Mouse (Mus musculus) liver, embryonic 14.5 days (tissue): ENCODE results near the gene Ak6. TPM values are rescaled to one million over a fixed set of nuclear protein-coding genes. Genes with fewer than 3 reads are reported as not detected.

Experiments
- ATAC-seq: fragments of 200-750 bp; cut with Nextera tagmentation; 2 replicates; pipeline ENCODE4 v1.8.0; 2017; ENCODE audit warnings: moderate number of reproducible peaks, mild to moderate bottlenecking, moderate library complexity; ENCODE audit not compliant: insufficient read depth
- DNase-seq, 3 experiments: peaks; one replicate each; pipeline ENCODE4 v3.0.0-alpha.2; 2012 to 2013; ENCODE audit warnings: low read depth in 3 of 3, low spot score in 3 of 3
- H3K27ac ChIP-seq: fragments of 300-500 bp; sonication (generic); 2 replicates; pipeline ENCODE4 v1.5.1; 2014; ENCODE audit warnings: moderate library complexity, mild to moderate bottlenecking, control low read depth, inconsistent platforms
- H3K27me3 ChIP-seq: fragments of 300-500 bp; sonication (generic); 2 replicates; pipeline ENCODE4 v1.6.1; 2014; ENCODE audit warnings: mild to moderate bottlenecking, low read length, moderate library complexity; ENCODE audit not compliant: control insufficient read depth, insufficient read depth
- H3K36me3 ChIP-seq: fragments of 300-500 bp; sonication (generic); replicated peaks from 2 replicates; pipeline ENCODE4 v1.6.1; 2014; ENCODE audit warnings: low read depth; ENCODE audit not compliant: control insufficient read depth, insufficient read depth
- H3K4me1 ChIP-seq, 2 experiments: fragments of 200-500 bp in 1 of 2; fragments of 300-500 bp in 1 of 2; sonication (generic) in 1 of 2; replicated peaks; 2 replicates each; pipeline ENCODE4 v1.6.1; 2012 to 2014; ENCODE audit warnings: antibody characterized with exemption in 1 of 2, inconsistent platforms in 1 of 2, low read length in 1 of 2; ENCODE audit not compliant: control insufficient read depth in 2 of 2, insufficient read depth in 2 of 2
- H3K4me2 ChIP-seq: fragments of 300-500 bp; sonication (generic); 2 replicates; pipeline ENCODE4 v1.6.1; 2014; ENCODE audit warnings: low read depth, mild to moderate bottlenecking, control low read depth, moderate library complexity
- H3K4me3 ChIP-seq, 2 experiments: fragments of 200-500 bp in 1 of 2; fragments of 300-500 bp in 1 of 2; sonication (generic) in 1 of 2; 2 replicates each; pipeline ENCODE4 v1.5.1; 2012 to 2014; ENCODE audit warnings: low read depth in 2 of 2, low read length in 2 of 2, mild to moderate bottlenecking in 2 of 2, control low read depth in 1 of 2, inconsistent platforms in 1 of 2, moderate library complexity in 1 of 2; ENCODE audit not compliant: insufficient read depth in 1 of 2
- H3K9ac ChIP-seq: fragments of 300-500 bp; sonication (generic); replicated peaks from 2 replicates; pipeline ENCODE4 v1.6.1; 2014; ENCODE audit warnings: mild to moderate bottlenecking, control low read depth, moderate library complexity
- H3K9me3 ChIP-seq: fragments of 300-500 bp; sonication (generic); 2 replicates; pipeline ENCODE4 v1.6.1; 2016; ENCODE audit warnings: low read length, mixed read lengths; ENCODE audit not compliant: control insufficient read depth
- CTCF ChIP-seq: IDR thresholded peaks from 2 replicates; pipeline ENCODE4 v1.5.1; 2016; ENCODE audit warnings: antibody characterized with exemption, low read depth, control low read depth
- EP300 ChIP-seq: IDR thresholded peaks from 2 replicates; pipeline ENCODE4 v1.6.1; 2016; ENCODE audit warnings: antibody characterized with exemption, low read depth
- WGBS: fragments of 180-500 bp; shearing (Covaris S2); extraction: QIAGEN DNeasy Blood & Tissue Kit; methylation state at CpG from one replicate; pipeline ENCODE4 v1.1.7; 2014; ENCODE audit not compliant: insufficient replicate concordance; 5-methylcytosine and 5-hydroxymethylcytosine counted together
- polyA plus RNA-seq, 2 experiments: library from polyadenylated mRNA; depleted of rRNA in 1 of 2; stranded (reverse) in 1 of 2; unstranded in 1 of 2; fragments of >200 nt; fragmentation: Nextera tagmentation in 1 of 2; extraction: Ambion mirVana in 1 of 2; gene quantifications; 2 replicates each; pipeline versions ENCODE4 v1.2.1 to v1.2.3; 2012 to 2014

The Ak6 gene
- polyA plus RNA-seq, 2 experiments: 111 to 191 TPM

DNA sequence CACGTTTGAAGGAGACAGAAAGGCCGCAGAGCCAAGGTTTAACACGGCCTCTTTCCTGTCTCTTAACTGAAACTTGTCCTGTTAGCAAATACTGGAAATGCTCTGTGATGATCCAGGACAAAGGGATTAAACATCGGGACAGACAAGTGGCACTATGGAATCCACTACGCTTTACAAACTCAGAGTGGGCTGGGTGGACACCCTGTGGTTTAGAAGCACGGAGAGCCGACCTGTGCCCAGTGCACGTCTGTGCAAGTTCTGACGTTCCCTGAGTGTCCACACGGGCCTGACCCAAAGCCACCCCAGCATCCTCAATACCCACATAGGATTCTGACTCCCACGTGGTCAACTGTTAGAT, 47.1 kb upstream of the Ak6 start:
- Histone ChIP-seq H3K4me3 (no peak overlapping the region), H3K27ac (no peak overlapping the region), H3K4me2 (no peak overlapping the region), H3K36me3 (no peaks in the 10 kb centered on the region; the same call in 1 of the 2 replicates), H3K9ac (no peak overlapping the region), H3K27me3 (no peaks in the 10 kb centered on the region), H3K9me3 (peaks cover 2% of the 10 kb centered on the region), H3K4me1 (peaks cover 0 to 11% of the 10 kb centered on the region in 2 experiments; a peak in 3 of 4 replicates)
- TF ChIP-seq EP300 (no peak), CTCF (no peak)
- ATAC-seq (no peak), DNase-seq (no peak)
- WGBS: 83% methylated on average over 11 of the region's 11 CpGs

DNA sequence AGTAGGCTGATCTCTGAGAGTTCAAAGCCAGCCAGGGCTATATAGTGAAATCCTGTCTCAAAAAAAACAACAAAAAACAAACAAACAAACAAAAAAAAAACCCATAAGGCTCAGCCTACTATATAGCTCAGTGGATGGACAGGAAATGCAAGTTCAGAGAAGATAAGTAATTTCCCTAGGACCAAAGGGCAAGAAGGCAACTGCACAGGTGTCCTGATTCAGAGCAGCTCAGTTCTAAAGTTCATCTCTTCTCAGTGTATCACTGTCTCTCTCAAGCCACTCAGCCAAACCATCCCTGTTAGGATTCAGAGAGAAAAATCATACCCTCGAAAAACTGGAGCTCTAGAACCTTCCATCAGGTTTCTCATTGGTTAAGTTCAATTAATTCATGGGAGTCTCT, 44.9 kb upstream of the Ak6 start:
- H3K4me3 ChIP-seq: no peak overlapping the region
- DNase-seq (no peak), ATAC-seq (no peak)
- H3K36me3 ChIP-seq: no peaks in the 10 kb centered on the region; the same call in 1 of the 2 replicates
- H3K27ac ChIP-seq: no peak overlapping the region
- H3K9ac ChIP-seq: no peak overlapping the region
- H3K4me2 ChIP-seq: no peak overlapping the region
- WGBS: 57% methylated on average over 1 of the region's 1 CpGs
- no peaks in the 10 kb centered on the region for H3K27me3 ChIP-seq
- TF ChIP-seq EP300 (no peak), CTCF (no peak)
- H3K9me3 ChIP-seq: peaks cover 2% of the 10 kb centered on the region
- H3K4me1 ChIP-seq: peaks cover 0 to 8% of the 10 kb centered on the region in 2 experiments; a peak in 3 of 4 replicates

- Histone ChIP-seq H3K4me1 (no peaks in the 10 kb centered on the region; a peak in 1 of 4 replicates), H3K27ac (no peak overlapping the region), H3K36me3 (no peaks in the 10 kb centered on the region; the same call in 1 of the 2 replicates), H3K27me3 (no peaks in the 10 kb centered on the region), H3K9ac (no peak overlapping the region), H3K4me2 (no peak overlapping the region), H3K4me3 (no peak overlapping the region), H3K9me3 (peaks cover 2% of the 10 kb centered on the region)
- TF ChIP-seq EP300: no peak
- peak; percentile 65 for TF ChIP-seq CTCF
- WGBS: 78% methylated on average over 8 of the region's 8 CpGs
- DNase-seq (no peak), ATAC-seq (no peak)
Observed at GRCm38 (mm10) chr13:100607756-100608155, 43.0 kb upstream of the Ak6 start.

DNA sequence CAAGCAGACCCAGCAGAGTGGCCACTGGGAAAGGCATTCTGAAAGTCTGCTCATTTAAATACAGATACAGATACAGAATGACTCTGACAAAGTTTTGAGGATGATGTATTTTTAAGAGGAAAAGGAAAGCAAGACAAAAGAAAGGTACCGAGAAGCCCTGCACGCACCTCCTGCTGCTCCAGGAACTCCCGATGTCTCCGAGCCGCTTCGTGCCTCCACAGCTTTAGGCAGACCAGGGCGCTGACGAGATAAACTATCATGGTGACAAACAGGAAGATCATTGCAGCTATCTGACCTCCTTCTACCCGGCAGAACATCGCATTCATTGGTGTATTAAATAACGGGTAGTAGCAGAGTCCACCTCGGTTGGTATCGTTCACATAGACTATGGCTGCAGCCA, 39.5 kb upstream of the Ak6 start:
- 75% methylated on average over 13 of the region's 13 CpGs for WGBS
- DNase-seq: no peak
- Histone ChIP-seq H3K4me2 (no peak overlapping the region), H3K4me1 (0 out of 4 replicates have a peak, but pooled peaks cover 0 to 2% of the 10 kb centered on the region in 2 experiments), H3K4me3 (no peak overlapping the region), H3K36me3 (no peaks in the 10 kb centered on the region; the same call in 1 of the 2 replicates), H3K27ac (no peak overlapping the region), H3K27me3 (peaks cover 4% of the 10 kb centered on the region), H3K9ac (no peak overlapping the region), H3K9me3 (peaks cover 2% of the 10 kb centered on the region)
- no peak for ATAC-seq
- no peak for TF ChIP-seq EP300
- TF ChIP-seq CTCF: no peak

DNA sequence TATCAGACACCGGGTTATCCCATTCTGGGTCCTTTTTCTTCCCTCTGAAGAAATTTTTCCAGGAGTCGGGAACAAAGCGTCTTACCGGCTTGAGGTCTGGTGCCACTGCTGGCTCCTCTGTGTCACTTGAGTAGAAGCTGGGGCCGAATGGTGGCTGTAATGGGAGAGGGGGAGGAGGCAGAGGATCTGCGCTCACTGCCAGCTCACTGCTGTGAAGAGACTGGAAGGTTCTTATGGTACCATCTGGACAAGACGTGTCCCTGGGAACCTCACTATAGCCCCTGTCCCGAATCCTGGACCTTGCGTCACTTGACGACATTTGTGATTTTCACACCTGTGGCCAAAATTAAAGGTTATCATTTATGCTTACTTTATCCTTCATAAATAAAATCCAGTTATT, 38.5 kb upstream of the Ak6 start:
- Histone ChIP-seq H3K4me2 (no peak overlapping the region), H3K9me3 (peaks cover 2% of the 10 kb centered on the region), H3K27ac (no peak overlapping the region), H3K4me3 (no peak overlapping the region), H3K4me1 (0 out of 4 replicates have a peak, but pooled peaks cover 2% of the 10 kb centered on the region in 2 experiments), H3K9ac (no peak overlapping the region), H3K27me3 (peaks cover 4% of the 10 kb centered on the region), H3K36me3 (peaks cover under 1% of the 10 kb centered on the region; the same call in 1 of the 2 replicates)
- WGBS: 85% methylated on average over 10 of the region's 10 CpGs
- DNase-seq (no peak), ATAC-seq (no peak)
- TF ChIP-seq EP300 (no peak), CTCF (no peak)
